Mouse (Mus musculus) megakaryocyte, embryonic 14.5 days (primary cell): ENCODE data around the gene Glyat.

Source experiments
- FLI1 ChIP-seq: IDR thresholded peaks from 2 replicates; pipeline ENCODE4 v1.6.1; 2012; ENCODE audit warnings: low read length, inconsistent platforms, mixed read lengths
- GATA1 ChIP-seq: IDR thresholded peaks from 3 replicates; pipeline ENCODE4 v1.6.1; 2012; ENCODE audit warnings: mixed read lengths, low read length, inconsistent platforms, borderline replicate concordance

DNA sequence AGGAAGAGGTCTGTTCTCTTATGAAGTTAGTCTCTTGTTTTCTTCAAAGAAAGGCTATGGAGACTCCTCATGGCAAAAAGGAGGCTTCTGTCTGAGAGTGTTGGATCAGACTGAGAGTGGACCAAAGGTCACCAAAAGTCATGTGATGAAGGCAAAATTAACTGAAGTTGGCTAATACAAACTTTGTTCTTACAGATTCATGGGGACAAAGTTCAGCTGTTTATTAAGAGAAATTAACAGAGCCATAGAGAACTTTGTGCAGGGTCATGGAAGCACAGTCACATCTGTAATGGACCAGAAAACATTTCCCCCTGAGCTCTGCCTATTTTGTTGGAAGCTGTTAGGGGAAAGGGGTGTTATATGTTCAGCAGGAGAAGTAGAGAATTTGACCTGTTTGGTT lies 24.8 kb upstream of the Glyat start:
- TF ChIP-seq GATA1 (no peak), FLI1 (no peak)
